Mouse (Mus musculus): ENCODE results near the gene Sp110.
"Not testable (repeated sequence)": the region's sequence is repeated elsewhere in the genome, so short reads cannot be mapped to it uniquely, and the experiment has no call there.

- TF ChIP-seq POLR2A (IDR thresholded peaks at IDR 0.05; ENCODE audit: insufficient read length, low read depth); MAX (IDR thresholded peaks at IDR 0.05; ENCODE audit: low read depth); USF1 (IDR thresholded peaks at IDR 0.05; ENCODE audit: low read depth); E2F4 (IDR thresholded peaks at IDR 0.05; ENCODE audit: insufficient read depth); TCF12 (IDR thresholded peaks at IDR 0.05; ENCODE audit: insufficient read depth, poor library complexity, severe bottlenecking); CEBPB (IDR thresholded peaks at IDR 0.05; ENCODE audit: insufficient read depth, poor library complexity, severe bottlenecking); REST (IDR thresholded peaks at IDR 0.05; ENCODE audit: insufficient read depth, insufficient read length); TCF3 (IDR thresholded peaks at IDR 0.05; ENCODE audit: insufficient read length, low read depth); POLR2AphosphoS2 (IDR thresholded peaks at IDR 0.05; ENCODE audit: insufficient read length, low read depth); MYOG (IDR thresholded peaks at IDR 0.05; ENCODE audit: control insufficient read depth in 1 of 3, insufficient read depth in 1 of 3, insufficient read length in 2 of 3, low read depth in 2 of 3); SRF (IDR thresholded peaks at IDR 0.05; ENCODE audit: control insufficient read depth, insufficient read length, low read depth); MYOD1 (IDR thresholded peaks at IDR 0.05; ENCODE audit: control insufficient read depth in 1 of 3, insufficient read length in 2 of 3, low read depth in 2 of 3): not testable (repeated sequence)
These were observed 9.7 kb upstream of the Sp110 start for GRCm38 (mm10) chr1:85608361-85608760.
